Mouse (Mus musculus) regulatory T cell (primary cell): Measurements from ENCODE around the gene Ethe1.
"Not testable (repeated sequence)": the region's sequence is repeated elsewhere in the genome, so short reads cannot be mapped to it uniquely, and the experiment has no call there.

ENCODE experiments used
- in situ Hi-C: fragments of 300-600 bp; cut with MboI, MseI; formaldehyde crosslinking; loops from one replicate; pipeline ENCODE4 v1.15.1; 2025; ENCODE audit warnings: high pct_unique_total_duplicates

The Ethe1 gene

GRCm38 (mm10) chr7:24610879-24611494 is 23.6 kb downstream of the Ethe1 start:
- in situ Hi-C loops: no loop called here

- in situ Hi-C loops: no loop called here
Measured at GRCm38 (mm10) chr7:24611709-24612108, 24.4 kb downstream of the Ethe1 start.

GRCm38 (mm10) chr7:24612308-24612910 is 25.1 kb downstream of the Ethe1 start:
- in situ Hi-C loops: no loop called here

- in situ Hi-C loops: no loop called here
Measured at GRCm38 (mm10) chr7:24614816-24615215, 27.5 kb downstream of the Ethe1 start.

- in situ Hi-C loops: no loop called here
Measured at GRCm38 (mm10) chr7:24617763-24618162, 30.4 kb downstream of the Ethe1 start.

GRCm38 (mm10) chr7:24618374-24618773 is 31.0 kb downstream of the Ethe1 start:
- in situ Hi-C loops: not testable (repeated sequence)

- in situ Hi-C loops: no loop called here
Measured at GRCm38 (mm10) chr7:24619671-24620397, 32.5 kb downstream of the Ethe1 start.

GRCm38 (mm10) chr7:24621193-24621592 is 33.9 kb downstream of the Ethe1 start:
- in situ Hi-C loops: no loop called here

- in situ Hi-C loops: no loop called here
Measured at GRCm38 (mm10) chr7:24622967-24623366, 35.6 kb downstream of the Ethe1 start.

- in situ Hi-C loops: no loop called here
Measured at GRCm38 (mm10) chr7:24628685-24629610, 41.6 kb downstream of the Ethe1 start.

- in situ Hi-C loops: no loop called here
Measured at GRCm38 (mm10) chr7:24629672-24630071, 42.3 kb downstream of the Ethe1 start.

- in situ Hi-C loops: no loop called here
Measured at GRCm38 (mm10) chr7:24630116-24630880, 43.0 kb downstream of the Ethe1 start.

GRCm38 (mm10) chr7:24636264-24636663 is 48.9 kb downstream of the Ethe1 start, which contains the start of gene Lypd3:
Gene Lypd3, plus strand, starts transcription at chr7:24636550.
- in situ Hi-C loops: no loop called here

GRCm38 (mm10) chr7:24637046-24637445 is 49.7 kb downstream of the Ethe1 start:
- in situ Hi-C loops: no loop called here

- in situ Hi-C loops: no loop called here
Measured at GRCm38 (mm10) chr7:24638026-24638856, 50.9 kb downstream of the Ethe1 start.

- in situ Hi-C loops: loop anchor here (5.0 kb wide), 1 partner anchor 33 kb away; no protein-coding TSS in a partner anchor
Measured at GRCm38 (mm10) chr7:24640450-24640849, 53.1 kb downstream of the Ethe1 start.

GRCm38 (mm10) chr7:24642491-24642890 is 55.1 kb downstream of the Ethe1 start:
- in situ Hi-C loops: loop anchor here (5.0 kb wide), 1 partner anchor 35 kb away; no protein-coding TSS in a partner anchor

GRCm38 (mm10) chr7:24644492-24644891 is 57.1 kb downstream of the Ethe1 start:
- in situ Hi-C loops: loop anchor here (5.0 kb wide), 1 partner anchor 37 kb away; no protein-coding TSS in a partner anchor

- in situ Hi-C loops: loop anchor here (5.0 kb wide), 1 partner anchor 38 kb away; no protein-coding TSS in a partner anchor
Measured at GRCm38 (mm10) chr7:24644996-24645395, 57.7 kb downstream of the Ethe1 start.

- in situ Hi-C loops: no loop called here
Measured at GRCm38 (mm10) chr7:24646486-24646885, 59.1 kb downstream of the Ethe1 start.
